Mouse (Mus musculus) liver, adult 2 months (tissue): Measurements from ENCODE around the gene Filip1l.

ENCODE experiments used
- CTCF ChIP-seq: fragments of 200-500 bp; IDR thresholded peaks from 2 replicates; pipeline ENCODE4 v1.5.1; 2011; ENCODE audit warnings: low read depth, low read length, control low read depth
- POLR2A ChIP-seq: fragments of 200-500 bp; IDR thresholded peaks from 2 replicates; pipeline ENCODE4 v1.6.1; 2011; ENCODE audit warnings: low read length, control low read depth; ENCODE audit not compliant: insufficient read depth; ENCODE audit errors: extremely low read depth

GRCm38 (mm10) chr16:57597295-57597957 lies 244.5 kb downstream of the Filip1l start:
- no peak for TF ChIP-seq CTCF
- no peak for TF ChIP-seq POLR2A
